Mouse (Mus musculus): Measurements from ENCODE around the gene Tas1r1. TPM values are rescaled to one million over a fixed set of nuclear protein-coding genes. Genes with fewer than 3 reads are reported as not detected.
A peak's percentile ranks its signal among the peaks of the same experiment; 100 is the strongest.

Tas1r1 gene
- polyA plus RNA-seq, 1 experiment from 2014 or later, result 0.59 TPM

DNA sequence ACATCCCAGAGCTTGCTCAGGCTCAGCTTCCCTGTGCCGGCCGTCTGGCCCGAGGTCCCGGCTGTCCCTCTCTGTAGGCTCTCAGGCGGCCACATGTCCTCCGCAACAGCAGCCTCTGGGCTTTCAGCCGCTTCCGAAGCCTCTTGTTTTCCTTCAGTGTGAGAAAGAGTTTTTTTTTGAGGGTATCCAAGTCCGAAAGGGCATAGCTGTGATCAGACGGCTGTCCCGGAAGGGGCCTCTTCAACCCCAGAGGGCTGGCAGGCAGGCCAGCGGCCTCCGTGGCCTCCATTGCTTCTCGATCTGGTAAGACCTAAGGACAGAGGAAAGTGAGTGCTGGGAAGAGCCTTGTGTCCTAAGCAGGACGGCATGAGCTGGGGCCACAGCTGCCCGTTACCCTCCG lies 55.3 kb downstream of the Tas1r1 start:
- Histone ChIP-seq H3K9me3 (no peaks in the 10 kb centered on the region), H3K36me3 (peaks cover 64% of the 10 kb centered on the region), H3K4me1 (peaks cover 42% of the 10 kb centered on the region), H3K27me3 (no peaks in the 10 kb centered on the region), H3K4me3 (no peak overlapping the region), H3K4me2 (no peak overlapping the region), H3K9ac (no peak overlapping the region), H3K27ac (0 out of 2 replicates have a peak overlapping the region, but pooled peaks have one; percentile 2)
- ATAC-seq (ENCODE audit: insufficient number of reproducible peaks, insufficient read depth, low FRiP score, low TSS enrichment, low read depth), result no peak
- 47% methylated on average over 17 of the region's 17 CpGs for WGBS

DNA sequence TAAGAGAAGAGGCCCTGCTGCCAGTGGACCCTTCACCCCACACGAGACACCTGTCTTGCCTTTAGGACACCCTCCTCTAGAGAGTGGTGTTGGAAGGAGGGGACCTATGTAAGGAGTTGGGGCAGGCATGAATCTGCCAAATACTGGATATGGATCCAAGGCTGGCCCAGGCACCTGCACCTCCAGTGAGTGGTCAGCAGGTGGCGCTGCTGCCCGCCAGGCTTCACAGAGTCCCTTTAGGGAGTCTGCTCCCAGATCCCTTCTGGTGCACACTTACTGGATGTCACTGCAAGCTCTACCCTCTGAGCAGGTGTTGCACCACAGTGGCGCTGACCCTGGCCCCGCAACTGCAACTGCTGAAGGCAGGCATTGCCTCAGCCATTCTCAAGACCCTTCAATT lies 57.0 kb downstream of the Tas1r1 start:
- peak; percentile 4; the same call in 1 of the 2 replicates for ATAC-seq (ENCODE audit: insufficient number of reproducible peaks, insufficient read depth, low FRiP score, low TSS enrichment, low read depth)
- H3K36me3 ChIP-seq, result peaks cover 76% of the 10 kb centered on the region
- 14% methylated on average over 5 of the region's 5 CpGs for WGBS
- no peak overlapping the region for H3K9ac ChIP-seq
- H3K27me3 ChIP-seq, result no peaks in the 10 kb centered on the region
- H3K4me3 ChIP-seq, result no peak overlapping the region
- H3K4me2 ChIP-seq, result no peak overlapping the region
- H3K9me3 ChIP-seq, result no peaks in the 10 kb centered on the region
- peaks cover 25% of the 10 kb centered on the region for H3K4me1 ChIP-seq
- no peak overlapping the region for H3K27ac ChIP-seq

DNA sequence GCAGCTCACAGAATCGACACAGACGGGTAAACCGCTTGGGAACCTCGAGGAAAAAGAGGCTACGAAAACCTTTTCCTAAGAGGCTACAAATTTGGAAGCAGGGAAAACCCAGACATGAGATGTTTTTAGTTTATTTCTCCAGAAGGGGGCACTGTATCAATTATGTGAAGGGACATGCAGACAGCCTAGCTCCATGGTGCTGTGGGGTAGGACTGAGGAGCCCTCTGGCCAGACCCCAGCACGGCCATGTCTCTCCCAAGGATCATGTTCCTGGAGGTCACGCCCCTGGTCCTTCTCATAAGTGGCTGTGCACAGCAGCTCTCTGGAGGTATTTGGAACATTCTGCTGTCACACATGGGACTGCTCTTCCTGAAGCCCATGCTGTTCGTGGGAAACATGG lies 57.7 kb downstream of the Tas1r1 start:
- peaks cover 18% of the 10 kb centered on the region for H3K4me1 ChIP-seq
- no peak overlapping the region for H3K4me2 ChIP-seq
- H3K27me3 ChIP-seq, result no peaks in the 10 kb centered on the region
- H3K27ac ChIP-seq, result no peak overlapping the region
- no peak overlapping the region for H3K4me3 ChIP-seq
- 74% methylated on average over 8 of the region's 8 CpGs for WGBS
- H3K9ac ChIP-seq, result no peak overlapping the region
- no peaks in the 10 kb centered on the region for H3K9me3 ChIP-seq
- peaks cover 75% of the 10 kb centered on the region for H3K36me3 ChIP-seq
- ATAC-seq (ENCODE audit: insufficient number of reproducible peaks, insufficient read depth, low FRiP score, low TSS enrichment, low read depth), result no peak

Other genes starting within 250 kb of the Tas1r1 start
- 96.2 and 106 TPM in 2 replicates for gene Camta1, start 176.7 kb downstream of the Tas1r1 start, polyA plus RNA-seq (2015; fragmentation: Nextera tagmentation; extraction: Ambion mirVana)
- 63.0 and 71.4 TPM in 2 replicates for gene Dnajc11, start 104.9 kb downstream of the Tas1r1 start, polyA plus RNA-seq (2015; fragmentation: Nextera tagmentation; extraction: Ambion mirVana)
- 56.3 and 61.2 TPM in 2 replicates for gene Thap3, start 49.6 kb downstream of the Tas1r1 start, polyA plus RNA-seq (2015; fragmentation: Nextera tagmentation; extraction: Ambion mirVana)
- gene Phf13, start 42.3 kb downstream of the Tas1r1 start, polyA plus RNA-seq (2015; fragmentation: Nextera tagmentation; extraction: Ambion mirVana), result 38.0 and 38.1 TPM in 2 replicates
- gene Klhl21, start 29.8 kb downstream of the Tas1r1 start, polyA plus RNA-seq (2015; fragmentation: Nextera tagmentation; extraction: Ambion mirVana), result 10.1 TPM in 2 replicates
- gene Zbtb48, start 10.9 kb downstream of the Tas1r1 start, polyA plus RNA-seq (2015; fragmentation: Nextera tagmentation; extraction: Ambion mirVana), result 17.5 and 22.9 TPM in 2 replicates
- gene Nol9, start 753 bp upstream of the Tas1r1 start, polyA plus RNA-seq (2015; fragmentation: Nextera tagmentation; extraction: Ambion mirVana), result 34.4 and 34.8 TPM in 2 replicates
- gene Plekhg5, start 33.9 kb upstream of the Tas1r1 start, polyA plus RNA-seq (2015; fragmentation: Nextera tagmentation; extraction: Ambion mirVana), result 19.5 and 22.2 TPM in 2 replicates
- gene Tnfrsf25, start 77.4 kb upstream of the Tas1r1 start, polyA plus RNA-seq (2015; fragmentation: Nextera tagmentation; extraction: Ambion mirVana), result 1.1 and 1.5 TPM in 2 replicates
- gene Espn, start 113.8 kb upstream of the Tas1r1 start, polyA plus RNA-seq (2015; fragmentation: Nextera tagmentation; extraction: Ambion mirVana), result 3.4 and 5.9 TPM in 2 replicates
- 0.10 TPM in 1 of 2 replicates, not detected in the other for gene Hes2, start 120.3 kb upstream of the Tas1r1 start, polyA plus RNA-seq (2015; fragmentation: Nextera tagmentation; extraction: Ambion mirVana)
- 48.5 and 54.1 TPM in 2 replicates for gene Acot7, start 139.6 kb upstream of the Tas1r1 start, polyA plus RNA-seq (2015; fragmentation: Nextera tagmentation; extraction: Ambion mirVana)
- gene Gpr153, start 235.7 kb upstream of the Tas1r1 start, polyA plus RNA-seq (2015; fragmentation: Nextera tagmentation; extraction: Ambion mirVana), result 11.1 TPM in 2 replicates